Mouse (Mus musculus) hindbrain, embryonic 14.5 days (tissue): ENCODE measurements around the gene Bicra. TPM values are rescaled to one million over a fixed set of nuclear protein-coding genes. Genes with fewer than 3 reads are reported as not detected.

Source experiments
- ATAC-seq: fragments of 200-750 bp; cut with Nextera tagmentation; 2 replicates; pipeline ENCODE4 v1.8.0; 2017; ENCODE audit warnings: moderate number of reproducible peaks, mild to moderate bottlenecking, moderate TSS enrichment, moderate library complexity; ENCODE audit not compliant: low FRiP score
- DNase-seq: peaks from one replicate; pipeline ENCODE4 v3.0.0-alpha.2; 2015; ENCODE audit warnings: low spot score
- H3K27ac ChIP-seq: fragments of 300-500 bp; sonication (generic); 2 replicates; pipeline ENCODE4 v1.5.1; 2014; ENCODE audit warnings: mild to moderate bottlenecking, moderate library complexity
- H3K27me3 ChIP-seq: fragments of 300-500 bp; sonication (generic); 2 replicates; pipeline ENCODE4 v1.6.1; 2014; ENCODE audit warnings: mild to moderate bottlenecking, low read length, mixed read lengths; ENCODE audit not compliant: control insufficient read depth, insufficient read depth
- H3K36me3 ChIP-seq: fragments of 300-500 bp; sonication (generic); replicated peaks from 2 replicates; pipeline ENCODE4 v1.6.1; 2014; ENCODE audit not compliant: control insufficient read depth, insufficient read depth
- H3K4me1 ChIP-seq: fragments of 300-500 bp; sonication (generic); replicated peaks from 2 replicates; pipeline ENCODE4 v1.6.1; 2014; ENCODE audit warnings: antibody characterized with exemption, low read length, mixed read lengths; ENCODE audit not compliant: control insufficient read depth, insufficient read depth
- H3K4me2 ChIP-seq: fragments of 300-500 bp; sonication (generic); replicated peaks from 2 replicates; pipeline ENCODE4 v1.6.1; 2014; ENCODE audit warnings: mild to moderate bottlenecking, moderate library complexity
- H3K4me3 ChIP-seq: fragments of 300-500 bp; sonication (generic); replicated peaks from 2 replicates; pipeline ENCODE4 v1.5.1; 2014; ENCODE audit warnings: mild to moderate bottlenecking, low read length
- H3K9ac ChIP-seq: fragments of 300-500 bp; sonication (generic); 2 replicates; pipeline ENCODE4 v1.6.1; 2014
- H3K9me3 ChIP-seq: fragments of 300-500 bp; sonication (generic); 2 replicates; pipeline ENCODE4 v1.6.1; 2016; ENCODE audit warnings: low read length; ENCODE audit not compliant: control insufficient read depth
- WGBS: fragments of 180-500 bp; shearing (Covaris S2); extraction: QIAGEN DNeasy Blood & Tissue Kit; methylation state at CpG from one replicate; pipeline ENCODE4 v1.1.7; 2014; 5-methylcytosine and 5-hydroxymethylcytosine counted together
- polyA plus RNA-seq: library from polyadenylated mRNA; unstranded; fragments of >200 nt; fragmentation: Nextera tagmentation; extraction: Ambion mirVana; gene quantifications from 2 replicates; pipeline ENCODE4 v1.2.1, GENCODE M21; 2014

Gene Bicra
- polyA plus RNA-seq, 1 experiment from 2014 or later = 8.8 TPM

GRCm38 (mm10) chr7:15969674-15970073 lies 78.0 kb downstream of the Bicra start:
- 83% methylated on average over 3 of the region's 3 CpGs for WGBS
- ATAC-seq = no peak
- H3K27me3 ChIP-seq = no peaks in the 10 kb centered on the region

GRCm38 (mm10) chr7:15968322-15968721 lies 79.4 kb downstream of the Bicra start:
- peaks cover 31% of the 10 kb centered on the region for H3K36me3 ChIP-seq
- H3K4me3 ChIP-seq = no peak overlapping the region
- no peaks in the 10 kb centered on the region for H3K4me1 ChIP-seq
- DNase-seq (no peak), ATAC-seq (no peak)
- H3K9ac ChIP-seq = no peak overlapping the region
- no peaks in the 10 kb centered on the region for H3K27me3 ChIP-seq
- WGBS = 91% methylated on average over 8 of the region's 8 CpGs
- H3K4me2 ChIP-seq = no peak overlapping the region
- H3K9me3 ChIP-seq = no peaks in the 10 kb centered on the region
- H3K27ac ChIP-seq = no peak overlapping the region

More at GRCm38 (mm10) chr7:15969674-15970073, 78.0 kb downstream of the Bicra start:
- Histone ChIP-seq H3K4me2 (no peak overlapping the region), H3K4me3 (no peak overlapping the region), H3K27ac (no peak overlapping the region), H3K4me1 (no peaks in the 10 kb centered on the region), H3K36me3 (peaks cover 44% of the 10 kb centered on the region), H3K9ac (no peak overlapping the region), H3K9me3 (no peaks in the 10 kb centered on the region)
- no peak for DNase-seq

GRCm38 (mm10) chr7:15967312-15967711 lies 80.4 kb downstream of the Bicra start, which contains the start of gene Ehd2:
Ehd2 (minus strand) TSS chr7:15967567.
- Histone ChIP-seq H3K4me3 (peak within 1 kb of the TSS; percentile 24), H3K9me3 (no peaks in the 10 kb centered on the region), H3K27me3 (no peaks in the 10 kb centered on the region), H3K27ac (no peak within 1 kb of the TSS), H3K4me1 (peaks cover 8% of the 10 kb centered on the region; the same call in 1 of the 2 replicates), H3K9ac (no peak within 1 kb of the TSS; the same call in 1 of the 2 replicates), H3K4me2 (peak within 1 kb of the TSS; percentile 44), H3K36me3 (peaks cover 21% of the 10 kb centered on the region)
- under 1% methylated on average over 22 of the region's 22 CpGs for WGBS
- DNase-seq (peak; percentile 67), ATAC-seq (peak; percentile 67)

GRCm38 (mm10) chr7:15966489-15966888 lies 81.2 kb downstream of the Bicra start:
- Histone ChIP-seq H3K4me3 (0 out of 2 replicates have a peak overlapping the region, but pooled peaks have one; percentile 24), H3K27ac (no peak overlapping the region), H3K36me3 (peaks cover 12% of the 10 kb centered on the region), H3K9me3 (no peaks in the 10 kb centered on the region), H3K4me1 (peaks cover 8% of the 10 kb centered on the region; the same call in 1 of the 2 replicates), H3K4me2 (no peak overlapping the region), H3K27me3 (no peaks in the 10 kb centered on the region), H3K9ac (no peak overlapping the region)
- ATAC-seq (no peak), DNase-seq (no peak)
- 82% methylated on average over 3 of the region's 3 CpGs for WGBS

- peaks cover 8% of the 10 kb centered on the region; the same call in 1 of the 2 replicates for H3K4me1 ChIP-seq
- no peak for DNase-seq
- H3K9ac ChIP-seq = no peak overlapping the region
- no peaks in the 10 kb centered on the region for H3K9me3 ChIP-seq
- ATAC-seq = no peak
- H3K27me3 ChIP-seq = no peaks in the 10 kb centered on the region
- 85% methylated on average over 32 of the region's 32 CpGs for WGBS
- no peak overlapping the region for H3K27ac ChIP-seq
- no peaks in the 10 kb centered on the region for H3K36me3 ChIP-seq
- no peak overlapping the region for H3K4me2 ChIP-seq
- no peak overlapping the region for H3K4me3 ChIP-seq
Observed at GRCm38 (mm10) chr7:15963798-15964652, 83.7 kb downstream of the Bicra start.

- peaks cover 8% of the 10 kb centered on the region; the same call in 1 of the 2 replicates for H3K4me1 ChIP-seq
- DNase-seq (peak; percentile 32), ATAC-seq (peak; percentile 9; the same call in 1 of the 2 replicates)
- no peaks in the 10 kb centered on the region for H3K27me3 ChIP-seq
- 47% methylated on average over 12 of the region's 12 CpGs for WGBS
- H3K36me3 ChIP-seq = no peaks in the 10 kb centered on the region
- H3K9ac ChIP-seq = no peak overlapping the region
- H3K4me2 ChIP-seq = no peak overlapping the region
- no peaks in the 10 kb centered on the region for H3K9me3 ChIP-seq
- H3K4me3 ChIP-seq = no peak overlapping the region
- H3K27ac ChIP-seq = no peak overlapping the region
Observed at GRCm38 (mm10) chr7:15962311-15963288, 85.1 kb downstream of the Bicra start.

- 89% methylated on average over 7 of the region's 7 CpGs for WGBS
- no peak for DNase-seq
Observed at GRCm38 (mm10) chr7:15961798-15962197, 85.9 kb downstream of the Bicra start.

GRCm38 (mm10) chr7:15961239-15961638 lies 86.5 kb downstream of the Bicra start:
- H3K27me3 ChIP-seq = no peaks in the 10 kb centered on the region
- DNase-seq = no peak
- H3K9me3 ChIP-seq = no peaks in the 10 kb centered on the region
- H3K36me3 ChIP-seq = no peaks in the 10 kb centered on the region
- peaks cover 8% of the 10 kb centered on the region; the same call in 1 of the 2 replicates for H3K4me1 ChIP-seq
- no peak overlapping the region for H3K4me2 ChIP-seq
- WGBS = 58% methylated on average over 4 of the region's 4 CpGs
- H3K27ac ChIP-seq = no peak overlapping the region
- H3K4me3 ChIP-seq = no peak overlapping the region
- ATAC-seq = no peak
- no peak overlapping the region for H3K9ac ChIP-seq

More at GRCm38 (mm10) chr7:15961798-15962197, 85.9 kb downstream of the Bicra start:
- no peak overlapping the region for H3K9ac ChIP-seq
- no peak overlapping the region for H3K4me2 ChIP-seq
- peaks cover 8% of the 10 kb centered on the region; the same call in 1 of the 2 replicates for H3K4me1 ChIP-seq
- ATAC-seq = no peak
- H3K27ac ChIP-seq = no peak overlapping the region
- H3K27me3 ChIP-seq = no peaks in the 10 kb centered on the region
- no peaks in the 10 kb centered on the region for H3K9me3 ChIP-seq
- no peak overlapping the region for H3K4me3 ChIP-seq
- H3K36me3 ChIP-seq = no peaks in the 10 kb centered on the region
